Mouse (Mus musculus) heart, adult 8-10 months (tissue): Measurements from ENCODE around the gene Camkv. TPM values are rescaled to one million over a fixed set of nuclear protein-coding genes. Genes with fewer than 3 reads are reported as not detected.

ENCODE experiments used
- DNase-seq: peaks from one replicate; pipeline ENCODE4 v3.0.0; 2022; ENCODE audit warnings: low spot score
- total RNA-seq, 4 experiments: library from RNA; stranded (reverse); gene quantifications; 2 replicates each; pipeline ENCODE4 v1.2.4; 2022

Gene Camkv
- under 1 TPM in 2 of 4 experiments, not detected in 2; 0.16 to 0.66 TPM for total RNA-seq

GRCm38 (mm10) chr9:107935374-107935773, at the start of gene Camkv:
Camkv (plus strand) TSS chr9:107935674.
- no peak for DNase-seq

- DNase-seq: peak; percentile 89
Measured at GRCm38 (mm10) chr9:107887804-107888266, 47.6 kb upstream of the Camkv start, which contains the start of gene Mon1a. Mon1a (plus strand) TSS chr9:107888151.

GRCm38 (mm10) chr9:107888267-107888850, 47.1 kb upstream of the Camkv start:
- DNase-seq: no peak

GRCm38 (mm10) chr9:107890260-107890659, 45.2 kb upstream of the Camkv start:
- no peak for DNase-seq

GRCm38 (mm10) chr9:107891023-107891422, 44.5 kb upstream of the Camkv start:
- no peak for DNase-seq

- DNase-seq: no peak
Measured at GRCm38 (mm10) chr9:107898563-107898962, 36.9 kb upstream of the Camkv start.

GRCm38 (mm10) chr9:107899855-107900254, 35.6 kb upstream of the Camkv start:
- DNase-seq: no peak

GRCm38 (mm10) chr9:107900840-107901626, 34.4 kb upstream of the Camkv start:
- DNase-seq: no peak

- DNase-seq: no peak
Measured at GRCm38 (mm10) chr9:107901627-107901914, 33.9 kb upstream of the Camkv start.

GRCm38 (mm10) chr9:107904726-107905125, 30.7 kb upstream of the Camkv start:
- peak; percentile 91 for DNase-seq

GRCm38 (mm10) chr9:107906252-107906966, 29.1 kb upstream of the Camkv start, which contains the start of gene Mst1r:
Mst1r (plus strand) TSS chr9:107906873.
- DNase-seq: peak; percentile 79

GRCm38 (mm10) chr9:107906967-107907800, 28.3 kb upstream of the Camkv start:
- no peak for DNase-seq

GRCm38 (mm10) chr9:107907801-107908120, 27.7 kb upstream of the Camkv start:
- no peak for DNase-seq

- DNase-seq: peak; percentile 72
Measured at GRCm38 (mm10) chr9:107908410-107909158, 26.9 kb upstream of the Camkv start.

GRCm38 (mm10) chr9:107910025-107910769, 25.3 kb upstream of the Camkv start:
- DNase-seq: no peak

- DNase-seq: no peak
Measured at GRCm38 (mm10) chr9:107914764-107915420, 20.6 kb upstream of the Camkv start.

GRCm38 (mm10) chr9:107917895-107918608, 17.4 kb upstream of the Camkv start:
- DNase-seq: no peak

GRCm38 (mm10) chr9:107918884-107919283, 16.6 kb upstream of the Camkv start:
- no peak for DNase-seq

GRCm38 (mm10) chr9:107919441-107919840, 16.0 kb upstream of the Camkv start:
- DNase-seq: no peak
